Mouse (Mus musculus) cortical plate, adult 2 months (tissue): ENCODE measurements at regions not wholly inside any gene's neighbourhood (a gene's known extent, or its start where the extent isn't known, plus 50 kb on each side); places are given as distances from the start of the nearest gene placed in this dataset.

ENCODE experiments used
- H3K27ac ChIP-seq: fragments of 200-500 bp; 2 replicates; pipeline ENCODE4 v1.5.1; 2012; ENCODE audit warnings: low read length, control low read depth, inconsistent platforms; ENCODE audit not compliant: insufficient read depth
- H3K4me1 ChIP-seq: fragments of 200-500 bp; 2 replicates; pipeline ENCODE4 v1.6.1; 2011; ENCODE audit warnings: low read length; ENCODE audit not compliant: control insufficient read depth, insufficient read depth
- H3K4me3 ChIP-seq: fragments of 200-500 bp; 2 replicates; pipeline ENCODE4 v1.5.1; 2011; ENCODE audit warnings: mild to moderate bottlenecking, low read length, control low read depth; ENCODE audit not compliant: insufficient read depth
- CTCF ChIP-seq: fragments of 200-500 bp; IDR thresholded peaks from 2 replicates; pipeline ENCODE4 v1.5.1; 2011; ENCODE audit warnings: mild to moderate bottlenecking, control low read depth, low read length; ENCODE audit not compliant: insufficient read depth; ENCODE audit errors: extremely low read depth
- POLR2A ChIP-seq: fragments of 200-500 bp; IDR thresholded peaks from 2 replicates; pipeline ENCODE4 v1.6.1; 2011; ENCODE audit warnings: mild to moderate bottlenecking, low read length, control low read depth; ENCODE audit not compliant: insufficient read depth; ENCODE audit errors: extremely low read depth

DNA sequence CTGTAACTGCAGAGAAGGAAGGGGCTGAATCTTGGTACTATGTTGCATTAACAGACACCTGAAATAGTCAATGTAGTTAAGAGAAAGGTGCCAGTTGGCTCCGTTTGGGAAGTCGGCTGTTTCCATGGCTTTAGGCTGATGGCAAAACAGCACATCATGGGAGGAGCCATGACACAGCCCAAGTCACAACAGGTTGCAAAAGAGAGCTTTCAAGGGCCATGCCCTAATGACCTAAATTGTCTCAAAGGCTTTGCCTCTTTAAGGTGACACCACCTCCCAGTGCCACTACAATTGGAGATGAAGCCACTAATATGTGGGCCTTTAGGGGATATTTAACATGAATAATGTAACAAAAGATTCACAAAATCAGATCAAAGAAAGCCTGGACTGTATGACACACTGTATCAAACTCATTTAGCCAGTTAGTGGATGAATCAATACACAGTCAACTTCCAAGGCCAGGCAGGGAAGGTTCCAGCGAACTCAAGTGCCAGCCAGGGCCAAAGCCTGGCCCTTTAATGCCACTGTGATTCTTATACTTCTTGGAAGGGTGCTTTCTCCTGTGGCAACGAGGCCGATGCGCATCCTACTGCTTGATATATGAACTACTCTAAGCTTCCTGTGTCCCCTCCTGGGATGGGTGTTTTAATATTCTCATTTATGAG, 167.5 kb upstream of the Stt3b start:
- TF ChIP-seq CTCF (no peak), POLR2A (no peak)
- no peaks in the 10 kb centered on the region for H3K4me1 ChIP-seq
- no peak overlapping the region for H3K27ac ChIP-seq

DNA sequence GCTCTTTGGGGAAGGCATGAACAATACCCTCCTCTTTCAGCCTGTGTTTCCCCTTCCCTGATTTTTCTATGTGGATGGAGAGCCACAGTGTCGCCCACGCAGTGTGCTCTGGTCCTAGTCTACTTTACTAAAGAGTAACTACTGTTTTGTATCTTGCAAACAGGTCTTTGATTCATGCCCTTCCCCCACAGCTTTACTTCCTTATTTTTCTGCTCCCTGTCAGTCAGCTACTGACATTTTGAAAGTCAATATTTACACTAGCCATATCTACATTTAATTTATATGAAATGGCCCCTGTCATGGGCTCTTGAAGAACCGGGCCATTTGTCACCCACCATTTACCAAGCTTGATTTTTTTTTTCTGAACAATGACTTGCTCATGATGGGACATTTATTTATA, 168.7 kb upstream of the Stt3b start:
- H3K27ac ChIP-seq, result no peak overlapping the region
- no peaks in the 10 kb centered on the region for H3K4me1 ChIP-seq
- no peak for TF ChIP-seq POLR2A
- no peak for TF ChIP-seq CTCF
- no peak overlapping the region for H3K4me3 ChIP-seq

More for the DNA sequence above, 167.5 kb upstream of the Stt3b start:
- H3K4me3 ChIP-seq, result no peak overlapping the region

DNA sequence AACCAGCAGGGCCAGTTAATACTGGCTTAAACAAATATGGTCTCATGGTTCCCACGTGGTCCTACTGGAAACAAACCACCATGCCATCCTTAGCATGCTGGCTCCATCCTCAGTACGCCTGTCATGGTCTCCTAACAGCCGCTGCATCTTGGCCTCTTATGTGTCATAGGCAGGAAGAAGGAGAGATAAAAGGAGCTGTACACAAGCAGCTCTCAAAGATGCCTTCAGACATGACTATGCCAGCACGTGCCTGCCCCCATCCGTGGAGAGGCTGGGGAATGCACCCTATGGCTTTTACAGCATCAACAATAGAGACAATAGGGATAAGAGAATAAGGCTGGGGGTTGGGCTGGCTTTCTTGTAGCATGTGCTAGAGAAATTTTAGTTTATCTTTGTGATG, 171.0 kb upstream of the Stt3b start:
- H3K4me1 ChIP-seq, result no peaks in the 10 kb centered on the region
- H3K4me3 ChIP-seq, result no peak overlapping the region
- H3K27ac ChIP-seq, result no peak overlapping the region
- TF ChIP-seq POLR2A, result no peak
- no peak for TF ChIP-seq CTCF

DNA sequence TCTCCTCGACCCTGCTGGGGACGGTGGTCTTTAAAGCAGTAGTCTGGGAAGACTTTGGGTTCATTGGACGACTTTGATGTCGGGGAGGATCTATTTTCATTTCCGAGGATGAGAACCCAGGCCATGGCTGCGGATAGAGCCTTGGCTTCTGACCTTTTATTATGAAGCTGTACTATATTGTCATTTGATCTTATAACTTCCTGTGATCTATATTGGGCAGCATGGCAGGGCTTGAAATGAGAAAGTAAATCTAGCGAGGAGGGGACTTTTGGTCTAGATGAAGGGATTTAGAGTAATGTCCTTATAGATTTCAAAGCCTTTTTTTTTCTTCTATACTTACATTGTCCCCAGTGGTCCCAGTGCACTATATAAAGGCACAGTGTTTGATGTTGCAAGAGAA, 172.8 kb upstream of the Stt3b start:
- Histone ChIP-seq H3K4me3 (no peak overlapping the region), H3K27ac (no peak overlapping the region), H3K4me1 (no peaks in the 10 kb centered on the region; the same call in 1 of the 2 replicates)
- TF ChIP-seq POLR2A, result no peak
- no peak for TF ChIP-seq CTCF

DNA sequence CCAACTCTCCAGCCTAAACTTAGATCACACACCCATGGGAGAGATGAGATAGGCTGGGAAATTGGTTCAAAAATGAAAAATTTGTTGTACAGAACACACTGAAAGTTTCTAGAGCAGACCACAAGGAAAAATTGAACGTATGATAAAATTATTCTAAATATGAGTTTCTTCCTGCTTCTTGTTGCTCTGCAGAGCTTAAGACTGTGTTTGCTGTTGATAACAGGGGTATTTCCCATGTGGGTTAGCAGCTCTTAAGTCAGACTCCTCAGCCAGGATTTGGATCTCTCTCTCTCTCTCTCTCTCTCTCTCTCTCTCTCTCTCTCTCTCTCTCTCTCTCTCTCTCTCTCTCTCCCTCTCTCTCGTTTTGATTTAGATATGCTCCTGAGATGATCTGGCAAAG, 173.5 kb upstream of the Stt3b start:
- no peaks in the 10 kb centered on the region; the same call in 1 of the 2 replicates for H3K4me1 ChIP-seq
- no peak overlapping the region for H3K4me3 ChIP-seq
- no peak for TF ChIP-seq CTCF
- TF ChIP-seq POLR2A, result no peak
- no peak overlapping the region for H3K27ac ChIP-seq

DNA sequence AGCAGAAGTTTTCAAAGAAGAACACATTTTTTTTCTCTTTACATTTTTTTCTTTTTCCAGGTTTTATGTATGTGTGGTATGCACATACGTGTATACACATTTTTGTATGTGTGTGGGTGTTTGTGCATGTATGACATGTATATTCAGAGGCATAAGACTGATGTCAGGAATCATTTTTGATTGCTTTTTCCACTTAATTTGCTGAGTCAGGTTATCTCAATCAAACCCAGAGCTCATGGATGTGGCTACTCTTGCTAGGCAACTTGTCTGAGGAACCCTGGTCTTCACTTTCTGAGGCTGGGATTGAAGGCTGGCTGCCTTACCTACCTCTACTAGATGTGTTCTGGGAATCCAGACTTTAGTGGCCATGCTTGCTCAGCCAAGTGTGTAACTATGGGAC, 174.2 kb upstream of the Stt3b start:
- TF ChIP-seq CTCF (no peak), POLR2A (no peak)
- no peaks in the 10 kb centered on the region; the same call in 1 of the 2 replicates for H3K4me1 ChIP-seq
- no peak overlapping the region for H3K4me3 ChIP-seq
- H3K27ac ChIP-seq, result no peak overlapping the region

DNA sequence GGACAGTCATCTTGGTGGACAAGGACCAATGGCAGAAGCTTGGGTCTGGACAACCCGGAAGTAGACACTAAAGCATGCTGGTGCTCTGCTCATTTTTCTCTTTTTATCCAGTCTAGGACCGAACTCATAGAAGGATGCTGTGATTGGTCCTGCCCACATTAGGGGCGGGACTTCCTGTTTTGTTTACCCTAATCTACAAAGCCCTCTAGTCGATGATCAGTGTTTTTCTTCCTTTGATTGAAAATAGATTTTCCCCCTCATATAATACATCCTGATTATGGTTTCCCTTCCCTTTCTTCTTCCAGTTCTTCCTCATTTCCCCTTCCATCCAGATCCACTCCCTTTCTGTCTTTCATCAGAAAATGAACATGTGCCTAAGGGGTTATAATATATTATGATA, 175.0 kb upstream of the Stt3b start:
- Histone ChIP-seq H3K4me1 (no peaks in the 10 kb centered on the region; the same call in 1 of the 2 replicates), H3K27ac (no peak overlapping the region), H3K4me3 (no peak overlapping the region)
- TF ChIP-seq POLR2A, result no peak
- no peak for TF ChIP-seq CTCF

DNA sequence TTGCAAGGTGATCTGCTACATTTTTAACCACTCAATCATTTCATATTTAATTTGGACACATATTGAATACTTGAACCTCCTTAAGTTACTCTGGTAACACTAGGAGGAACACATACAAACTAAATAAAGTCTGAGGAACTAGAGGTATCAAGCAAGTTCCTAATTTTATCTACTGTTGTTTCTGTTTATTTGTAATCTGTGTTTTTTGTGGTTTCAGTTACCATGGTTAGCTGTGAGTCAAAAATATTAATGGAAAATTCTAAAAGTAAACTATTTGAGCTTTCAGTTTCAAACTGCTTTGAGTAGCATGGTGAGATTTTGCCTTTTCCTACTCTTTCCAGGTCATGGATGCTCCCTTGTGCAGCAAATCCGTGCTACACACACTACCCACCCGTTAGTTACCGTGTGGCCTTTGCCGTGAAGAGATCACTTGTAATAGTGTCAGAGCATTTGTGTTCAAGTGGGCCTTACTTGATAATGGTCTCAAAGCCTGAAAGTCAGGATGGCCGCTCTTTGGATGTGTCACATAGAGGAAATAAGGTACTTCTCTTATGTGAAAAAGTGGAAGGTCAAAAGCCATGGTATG, 177.0 kb upstream of the Stt3b start:
- TF ChIP-seq POLR2A (no peak), CTCF (no peak)
- no peak overlapping the region for H3K27ac ChIP-seq

DNA sequence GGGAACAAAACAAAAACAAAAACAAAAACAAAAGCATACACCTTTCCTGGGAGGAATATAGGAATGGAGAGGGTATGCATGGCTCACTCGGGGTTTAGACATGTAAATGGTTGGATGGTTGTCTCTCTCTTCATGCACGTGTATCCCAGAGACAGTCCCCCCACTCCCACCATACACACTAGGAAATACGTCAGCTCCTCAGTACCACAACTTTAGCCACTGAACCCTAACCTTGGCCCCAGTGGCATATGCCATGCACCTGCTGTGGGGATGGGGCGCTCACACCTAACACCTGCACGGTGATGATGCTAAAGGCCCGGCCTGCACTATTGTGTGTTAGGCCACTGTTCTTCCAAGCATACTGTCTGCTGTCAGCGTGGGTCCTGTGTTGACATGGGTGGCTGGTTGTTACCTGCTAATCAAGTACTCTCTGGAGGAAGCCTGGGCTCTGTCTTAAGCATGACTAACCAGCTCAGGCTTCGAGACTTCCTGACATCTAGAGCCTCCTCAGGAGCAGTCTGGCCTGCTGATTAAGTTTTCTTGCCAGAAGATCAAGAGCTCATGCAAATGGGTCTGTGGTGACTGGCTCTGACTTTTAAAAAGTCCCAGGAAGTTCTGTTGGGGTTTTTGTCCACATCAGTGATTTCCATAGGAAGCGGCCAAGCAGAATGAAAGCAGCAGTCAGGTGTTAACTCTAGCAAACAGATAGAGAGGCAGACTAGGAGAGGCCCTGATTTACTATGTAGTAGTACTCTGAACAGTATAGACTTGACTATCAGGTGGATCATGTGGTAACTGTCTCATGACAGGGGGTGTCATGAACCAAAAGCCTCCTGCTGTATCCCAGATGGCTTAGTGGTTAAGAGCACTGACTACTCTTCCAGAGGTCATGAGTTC, 178.9 kb upstream of the Stt3b start:
- H3K4me1 ChIP-seq, result no peaks in the 10 kb centered on the region; the same call in none of the 2 replicates
- no peak overlapping the region for H3K27ac ChIP-seq
- TF ChIP-seq POLR2A, result no peak
- TF ChIP-seq CTCF, result no peak
- H3K4me3 ChIP-seq, result no peak overlapping the region

More for the DNA sequence above, 177.0 kb upstream of the Stt3b start:
- Histone ChIP-seq H3K4me1 (no peaks in the 10 kb centered on the region; the same call in 1 of the 2 replicates), H3K4me3 (no peak overlapping the region)
